Mouse (Mus musculus) neutrophil, adult 83 days (primary cell): ENCODE data around the gene Olfr739. TPM values are rescaled to one million over a fixed set of nuclear protein-coding genes. Genes with fewer than 3 reads are reported as not detected.

Experiments
- total RNA-seq, 2 experiments: library from RNA; stranded (reverse); gene quantifications; one replicate each; pipeline ENCODE4 v1.2.4; 2023

The Olfr739 gene
- not detected for total RNA-seq

DNA sequence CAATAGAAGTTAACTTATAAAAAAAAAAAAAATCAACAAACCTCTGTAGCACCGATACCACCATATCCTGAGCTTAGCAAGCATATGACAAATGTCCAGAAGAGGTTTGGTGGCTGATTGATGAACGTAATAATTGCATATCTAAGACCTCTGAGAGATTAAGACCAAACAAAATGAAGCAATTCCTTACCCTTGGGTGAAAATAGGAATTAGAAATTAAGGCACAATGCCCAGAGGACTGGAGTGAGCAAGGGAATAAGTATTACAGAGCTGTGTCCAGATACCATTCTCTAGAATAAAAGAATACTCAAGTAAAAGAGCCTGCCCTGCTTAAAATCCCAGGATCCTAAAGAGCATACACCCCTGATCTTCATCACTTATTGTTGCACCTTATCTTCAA lies at the start of gene Olfr739:
Gene Olfr739, plus strand, starts transcription at position 301 of the 400 bp plus-strand sequence.

GRCm38 (mm10) chr14:50380863-50381262 lies 37.6 kb upstream of the Olfr739 start, which contains the start of gene Olfr736:
Olfr736 (plus strand) TSS chr14:50381163.

DNA sequence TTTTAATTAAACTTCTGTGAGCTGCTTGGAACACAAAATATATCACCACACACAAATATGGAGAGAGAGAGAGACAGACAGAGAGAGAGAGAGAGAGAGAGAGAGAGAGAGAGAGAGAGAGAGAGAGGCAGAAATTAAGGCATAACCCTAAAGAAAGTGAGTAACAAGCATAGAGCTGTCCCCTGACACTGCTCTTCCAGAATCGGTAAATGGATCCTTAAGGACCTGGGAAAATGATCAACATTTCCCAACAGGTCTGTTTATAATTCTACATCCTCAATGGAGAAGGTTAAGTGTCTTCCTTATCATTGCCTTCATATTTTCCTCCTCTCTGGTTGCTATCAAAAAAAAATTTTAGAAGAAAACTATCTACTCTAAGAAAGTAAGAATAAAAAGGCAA lies 11.2 kb upstream of the Olfr739 start, which contains the start of gene Olfr738:
Gene Olfr738, plus strand, starts transcription at position 301 of the 400 bp plus-strand sequence.

GRCm38 (mm10) chr14:50445245-50445644 lies 26.8 kb downstream of the Olfr739 start, which contains the start of gene Olfr740:
Olfr740 (plus strand) TSS chr14:50445545.

DNA sequence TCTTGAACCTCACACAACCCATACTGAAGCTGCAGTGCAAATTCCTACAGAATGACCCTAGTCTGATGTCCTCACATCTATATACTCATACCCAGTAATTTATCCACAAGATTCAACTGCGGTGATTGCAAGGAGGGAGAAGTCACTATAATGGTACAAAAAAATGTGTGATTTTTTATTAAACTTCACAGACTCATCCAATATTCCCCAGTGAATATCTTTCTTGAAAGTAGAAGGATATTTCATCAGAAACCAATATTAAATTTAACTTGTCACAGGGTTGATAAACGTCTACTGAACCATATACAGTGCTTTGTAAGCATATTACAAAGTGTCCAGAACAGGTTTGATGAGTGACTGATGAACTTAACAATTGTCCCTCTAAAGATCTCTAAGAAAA lies 54.0 kb downstream of the Olfr739 start, which contains the start of gene Olfr741:
Gene Olfr741, plus strand, starts transcription at position 301 of the 400 bp plus-strand sequence.

Other genes with a start within 250 kb of the Olfr739 start
- not detected for gene Olfr730, start 230.4 kb upstream of the Olfr739 start, total RNA-seq
- gene Olfr731, start 176.8 kb upstream of the Olfr739 start, total RNA-seq: not detected
- gene Olfr732, start 134.4 kb upstream of the Olfr739 start, total RNA-seq: not detected
- not detected for gene Olfr733, start 117.1 kb upstream of the Olfr739 start, total RNA-seq
- gene Olfr734, start 91.9 kb upstream of the Olfr739 start, total RNA-seq: not detected
- under 1 TPM in 1 of 2 experiments, not detected in 1; 0.09 TPM for gene Olfr735, start 69.8 kb upstream of the Olfr739 start, total RNA-seq
- under 1 TPM; 0.22 TPM for gene Tlr11, start 60.7 kb upstream of the Olfr739 start, total RNA-seq
- gene Olfr736, start 37.5 kb upstream of the Olfr739 start, total RNA-seq: not detected
- not detected for gene Olfr738, start 11.1 kb upstream of the Olfr739 start, total RNA-seq
- gene Olfr740, start 26.9 kb downstream of the Olfr739 start, total RNA-seq: not detected
- gene Olfr741, start 54.1 kb downstream of the Olfr739 start, total RNA-seq: not detected
- not detected for gene Olfr742, start 85.0 kb downstream of the Olfr739 start, total RNA-seq
- gene Olfr743, start 103.2 kb downstream of the Olfr739 start, total RNA-seq: not detected
- gene Olfr744, start 196.3 kb downstream of the Olfr739 start, total RNA-seq: not detected
- not detected for gene Olfr745, start 220.8 kb downstream of the Olfr739 start, total RNA-seq
- gene Olfr746, start 228.5 kb downstream of the Olfr739 start, total RNA-seq: not detected